Mouse (Mus musculus) liver, embryonic 14.5 days (tissue): ENCODE data around the gene Nynrin. TPM values are rescaled to one million over a fixed set of nuclear protein-coding genes. Genes with fewer than 3 reads are reported as not detected.

Source experiments
- ATAC-seq: fragments of 200-750 bp; cut with Nextera tagmentation; 2 replicates; pipeline ENCODE4 v1.8.0; 2017; ENCODE audit warnings: moderate number of reproducible peaks, mild to moderate bottlenecking, moderate library complexity; ENCODE audit not compliant: insufficient read depth
- DNase-seq, 3 experiments: peaks; one replicate each; pipeline ENCODE4 v3.0.0-alpha.2; 2012 to 2013; ENCODE audit warnings: low read depth in 3 of 3, low spot score in 3 of 3
- H3K27ac ChIP-seq: fragments of 300-500 bp; sonication (generic); 2 replicates; pipeline ENCODE4 v1.5.1; 2014; ENCODE audit warnings: moderate library complexity, mild to moderate bottlenecking, control low read depth, inconsistent platforms
- H3K27me3 ChIP-seq: fragments of 300-500 bp; sonication (generic); 2 replicates; pipeline ENCODE4 v1.6.1; 2014; ENCODE audit warnings: mild to moderate bottlenecking, low read length, moderate library complexity; ENCODE audit not compliant: control insufficient read depth, insufficient read depth
- H3K36me3 ChIP-seq: fragments of 300-500 bp; sonication (generic); replicated peaks from 2 replicates; pipeline ENCODE4 v1.6.1; 2014; ENCODE audit warnings: low read depth; ENCODE audit not compliant: control insufficient read depth, insufficient read depth
- H3K4me1 ChIP-seq, 2 experiments: fragments of 200-500 bp in 1 of 2; fragments of 300-500 bp in 1 of 2; sonication (generic) in 1 of 2; replicated peaks; 2 replicates each; pipeline ENCODE4 v1.6.1; 2012 to 2014; ENCODE audit warnings: antibody characterized with exemption in 1 of 2, inconsistent platforms in 1 of 2, low read length in 1 of 2; ENCODE audit not compliant: control insufficient read depth in 2 of 2, insufficient read depth in 2 of 2
- H3K4me2 ChIP-seq: fragments of 300-500 bp; sonication (generic); 2 replicates; pipeline ENCODE4 v1.6.1; 2014; ENCODE audit warnings: low read depth, mild to moderate bottlenecking, control low read depth, moderate library complexity
- H3K4me3 ChIP-seq, 2 experiments: fragments of 200-500 bp in 1 of 2; fragments of 300-500 bp in 1 of 2; sonication (generic) in 1 of 2; 2 replicates each; pipeline ENCODE4 v1.5.1; 2012 to 2014; ENCODE audit warnings: low read depth in 2 of 2, low read length in 2 of 2, mild to moderate bottlenecking in 2 of 2, control low read depth in 1 of 2, inconsistent platforms in 1 of 2, moderate library complexity in 1 of 2; ENCODE audit not compliant: insufficient read depth in 1 of 2
- H3K9ac ChIP-seq: fragments of 300-500 bp; sonication (generic); replicated peaks from 2 replicates; pipeline ENCODE4 v1.6.1; 2014; ENCODE audit warnings: mild to moderate bottlenecking, control low read depth, moderate library complexity
- H3K9me3 ChIP-seq: fragments of 300-500 bp; sonication (generic); 2 replicates; pipeline ENCODE4 v1.6.1; 2016; ENCODE audit warnings: low read length, mixed read lengths; ENCODE audit not compliant: control insufficient read depth
- CTCF ChIP-seq: IDR thresholded peaks from 2 replicates; pipeline ENCODE4 v1.5.1; 2016; ENCODE audit warnings: antibody characterized with exemption, low read depth, control low read depth
- EP300 ChIP-seq: IDR thresholded peaks from 2 replicates; pipeline ENCODE4 v1.6.1; 2016; ENCODE audit warnings: antibody characterized with exemption, low read depth
- WGBS: fragments of 180-500 bp; shearing (Covaris S2); extraction: QIAGEN DNeasy Blood & Tissue Kit; methylation state at CpG from one replicate; pipeline ENCODE4 v1.1.7; 2014; ENCODE audit not compliant: insufficient replicate concordance; 5-methylcytosine and 5-hydroxymethylcytosine counted together
- polyA plus RNA-seq, 2 experiments: library from polyadenylated mRNA; depleted of rRNA in 1 of 2; stranded (reverse) in 1 of 2; unstranded in 1 of 2; fragments of >200 nt; fragmentation: Nextera tagmentation in 1 of 2; extraction: Ambion mirVana in 1 of 2; gene quantifications; 2 replicates each; pipeline versions ENCODE4 v1.2.1 to v1.2.3; 2012 to 2014

Nynrin gene
- polyA plus RNA-seq, 2 experiments = 1.4 to 1.7 TPM

DNA sequence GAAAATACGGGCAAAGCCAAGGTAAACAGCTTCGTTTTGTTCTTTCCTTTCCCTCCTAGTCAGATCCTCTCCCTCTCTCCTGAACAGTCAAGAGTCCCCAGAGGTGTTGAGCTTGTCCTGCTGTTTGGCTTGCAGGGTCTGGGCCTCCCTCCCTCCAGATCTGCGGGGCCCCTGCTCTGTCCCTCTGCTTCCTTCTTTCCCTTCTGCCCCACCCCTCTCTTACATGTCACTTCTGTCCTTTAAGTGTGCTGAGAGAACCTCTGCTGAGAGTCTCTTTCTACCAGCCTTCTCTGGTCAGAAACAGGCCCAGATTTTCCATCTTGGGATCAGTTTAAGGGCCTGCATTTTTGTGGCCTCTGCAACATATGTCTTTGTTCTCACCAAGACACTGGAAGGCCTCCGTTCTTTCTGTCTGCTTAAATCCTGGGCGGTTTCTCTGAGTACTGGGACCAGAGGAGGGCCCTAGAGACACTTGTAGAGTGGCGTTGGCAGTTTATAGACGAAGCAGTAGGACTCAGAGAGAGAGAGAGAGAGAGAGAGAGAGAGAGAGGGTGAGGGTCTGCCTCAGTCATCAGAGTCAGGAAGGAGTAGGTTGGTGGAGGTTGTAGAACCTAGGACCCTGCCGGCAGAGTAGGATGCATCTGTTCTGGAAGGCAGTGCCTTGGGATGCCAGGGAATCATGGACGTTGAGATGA, 743 bp downstream of the Nynrin start:
- Histone ChIP-seq H3K9me3 (no peaks in the 10 kb centered on the region), H3K4me1 (peaks cover 4 to 27% of the 10 kb centered on the region in 2 experiments)

DNA sequence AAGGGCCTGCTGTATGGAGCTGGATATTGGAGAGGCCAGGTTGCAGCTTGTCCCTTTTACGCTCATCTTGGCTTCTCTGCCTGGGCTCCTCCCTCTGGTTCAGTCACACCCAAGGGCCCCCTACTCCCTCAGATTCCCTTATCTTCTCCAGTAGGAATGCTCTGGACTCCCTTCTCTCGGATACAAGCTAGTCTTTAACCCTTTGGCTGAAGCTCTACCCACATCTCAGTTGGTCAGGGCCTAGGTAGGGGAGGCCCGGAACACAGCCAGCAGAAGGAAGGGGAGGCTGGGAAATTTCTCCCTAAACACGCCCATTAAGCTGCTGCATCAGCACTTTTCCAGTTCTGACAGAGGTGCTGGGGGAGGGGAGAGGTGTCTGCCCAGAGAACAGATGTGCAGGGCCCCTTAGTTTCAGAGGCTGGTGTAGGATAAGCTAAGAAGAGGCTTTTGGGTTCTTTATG, 1.3 kb downstream of the Nynrin start:
- 7% methylated on average over 4 of the region's 4 CpGs for WGBS
- peak; percentile 14; the same call in 1 of the 2 replicates for ATAC-seq
- Histone ChIP-seq H3K36me3 (no peaks in the 10 kb centered on the region), H3K9ac (no peak overlapping the region), H3K4me3 (peak overlapping the region; percentile 55 to 70), H3K9me3 (no peaks in the 10 kb centered on the region), H3K27ac (no peak overlapping the region), H3K27me3 (no peaks in the 10 kb centered on the region), H3K4me2 (peak overlapping the region; percentile 69), H3K4me1 (peaks cover 4 to 27% of the 10 kb centered on the region in 2 experiments)
- TF ChIP-seq CTCF = no peak
- TF ChIP-seq EP300 = no peak
- no peak for DNase-seq

More for the DNA sequence above, 743 bp downstream of the Nynrin start:
- H3K36me3 ChIP-seq = no peaks in the 10 kb centered on the region
- 6% methylated on average over 9 of the region's 9 CpGs for WGBS
- H3K4me3 ChIP-seq = peak overlapping the region; percentile 55 to 70
- no peak overlapping the region for H3K27ac ChIP-seq
- peak overlapping the region; percentile 69 for H3K4me2 ChIP-seq
- peak overlapping the region; percentile 47; the same call in 1 of the 2 replicates for H3K9ac ChIP-seq
- no peak for DNase-seq
- no peak for TF ChIP-seq CTCF
- TF ChIP-seq EP300 = no peak
- H3K27me3 ChIP-seq = no peaks in the 10 kb centered on the region
- ATAC-seq = no peak

DNA sequence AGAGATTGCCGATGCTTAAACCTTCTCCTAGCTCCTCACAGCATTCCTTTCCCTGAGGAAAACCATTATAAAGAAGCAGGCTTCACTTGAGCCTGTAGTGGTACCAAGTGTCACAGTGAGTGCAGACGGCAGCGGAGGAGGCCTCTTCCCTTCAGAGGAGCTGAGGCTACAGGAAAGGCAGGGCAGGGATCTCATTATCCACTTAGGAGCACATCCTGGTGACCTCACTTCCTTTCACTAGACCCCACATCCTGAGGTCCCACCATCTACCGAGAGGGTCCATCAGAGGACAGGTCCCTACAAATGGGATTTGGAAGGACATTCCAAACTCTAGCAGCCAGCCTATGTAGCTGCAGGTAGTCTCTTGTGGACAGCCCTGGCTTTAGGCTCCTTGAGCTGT, 3.8 kb downstream of the Nynrin start:
- DNase-seq (no peak), ATAC-seq (no peak)
- Histone ChIP-seq H3K9ac (no peak overlapping the region), H3K4me2 (no peak overlapping the region), H3K9me3 (no peaks in the 10 kb centered on the region), H3K4me3 (no peak overlapping the region), H3K36me3 (no peaks in the 10 kb centered on the region), H3K27ac (no peak overlapping the region), H3K4me1 (peaks cover 4 to 33% of the 10 kb centered on the region in 2 experiments), H3K27me3 (no peaks in the 10 kb centered on the region)
- TF ChIP-seq CTCF = no peak
- TF ChIP-seq EP300 = no peak
- WGBS = 62% methylated on average over 4 of the region's 4 CpGs

DNA sequence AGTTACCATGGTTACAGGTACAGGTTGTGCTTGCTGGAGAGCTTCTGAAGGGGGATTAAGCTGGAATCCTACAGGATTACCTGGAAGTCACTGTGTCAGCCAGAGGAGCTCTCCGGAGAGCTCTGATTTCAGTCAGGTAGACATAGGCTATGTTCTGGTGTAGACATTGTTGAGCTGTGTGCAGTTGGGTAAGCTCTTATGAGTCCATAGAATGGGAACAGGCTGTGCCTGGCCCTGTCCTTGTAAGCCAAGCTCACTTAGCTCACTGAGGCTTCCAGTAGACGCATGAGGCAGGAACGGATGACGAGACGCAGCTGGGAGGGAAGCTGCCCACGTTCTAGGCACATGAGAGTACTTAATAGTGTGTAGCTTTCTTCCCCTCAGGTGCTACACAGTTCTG, 8.4 kb downstream of the Nynrin start:
- no peak for TF ChIP-seq EP300
- TF ChIP-seq CTCF = no peak

DNA sequence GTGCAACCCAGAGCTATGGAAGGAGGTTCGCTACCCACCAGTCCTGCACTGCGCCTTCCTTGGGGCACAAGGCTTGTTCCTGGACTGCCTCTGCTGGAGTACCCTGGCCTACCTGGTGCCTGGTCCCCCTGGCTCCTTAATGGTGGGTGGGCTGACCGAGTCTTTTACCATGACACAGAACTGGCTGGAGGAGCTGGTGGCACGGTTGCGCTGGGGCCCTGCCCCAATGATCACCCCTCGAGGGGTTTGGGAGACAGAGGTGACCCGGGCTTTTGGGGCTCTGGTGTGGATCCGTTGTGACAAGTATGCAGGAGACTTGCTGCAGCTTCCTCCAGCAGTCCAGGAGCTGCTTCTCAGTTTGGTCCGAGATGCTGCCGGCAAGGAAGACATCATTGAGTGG, 9.2 kb downstream of the Nynrin start:
- WGBS = 84% methylated on average over 10 of the region's 10 CpGs
- Histone ChIP-seq H3K4me3 (no peak overlapping the region), H3K9me3 (no peaks in the 10 kb centered on the region), H3K9ac (no peak overlapping the region), H3K36me3 (no peaks in the 10 kb centered on the region; the same call in 1 of the 2 replicates), H3K4me2 (no peak overlapping the region), H3K4me1 (peaks cover 0 to 11% of the 10 kb centered on the region in 2 experiments; a peak in 2 of 4 replicates), H3K27ac (no peak overlapping the region), H3K27me3 (no peaks in the 10 kb centered on the region)
- DNase-seq (no peak), ATAC-seq (no peak)
- TF ChIP-seq EP300 = no peak

More for the DNA sequence above, 8.4 kb downstream of the Nynrin start:
- Histone ChIP-seq H3K27ac (no peak overlapping the region), H3K4me3 (no peak overlapping the region), H3K9ac (no peak overlapping the region), H3K4me2 (no peak overlapping the region), H3K36me3 (no peaks in the 10 kb centered on the region; the same call in 1 of the 2 replicates), H3K9me3 (no peaks in the 10 kb centered on the region), H3K4me1 (peaks cover 0 to 11% of the 10 kb centered on the region in 2 experiments; a peak in 2 of 4 replicates), H3K27me3 (no peaks in the 10 kb centered on the region)
- no peak for DNase-seq
- 67% methylated on average over 6 of the region's 6 CpGs for WGBS
- no peak for ATAC-seq
